Mouse (Mus musculus) hindbrain, embryonic 10.5 days (tissue): ENCODE measurements at regions not wholly inside any gene's neighbourhood (a gene's known extent, or its start where the extent isn't known, plus 50 kb on each side); places are given as distances from the start of the nearest gene placed in this dataset.

Source experiments
- DNase-seq: peaks from one replicate; pipeline ENCODE4 v3.0.0-alpha.2; 2017; ENCODE audit warnings: low spot score
- H3K27ac ChIP-seq: fragments of 300-500 bp; sonication (generic); 2 replicates; pipeline ENCODE4 v1.5.1; 2016; ENCODE audit warnings: mild to moderate bottlenecking, moderate library complexity
- H3K27me3 ChIP-seq: fragments of 300-500 bp; sonication (generic); 2 replicates; pipeline ENCODE4 v1.6.1; 2016; ENCODE audit warnings: mild to moderate bottlenecking; ENCODE audit not compliant: poor library complexity, insufficient read depth, severe bottlenecking
- H3K36me3 ChIP-seq: fragments of 300-500 bp; sonication (generic); 2 replicates; pipeline ENCODE4 v1.6.1; 2016; ENCODE audit warnings: mild to moderate bottlenecking, moderate library complexity
- H3K4me1 ChIP-seq: fragments of 300-500 bp; sonication (generic); replicated peaks from 2 replicates; pipeline ENCODE4 v1.6.1; 2016; ENCODE audit warnings: mild to moderate bottlenecking
- H3K4me3 ChIP-seq: fragments of 300-500 bp; sonication (generic); 2 replicates; pipeline ENCODE4 v1.5.1; 2016; ENCODE audit warnings: mild to moderate bottlenecking, moderate library complexity
- H3K9me3 ChIP-seq: fragments of 300-500 bp; sonication (generic); 2 replicates; pipeline ENCODE4 v1.6.1; 2016; ENCODE audit warnings: mild to moderate bottlenecking, moderate library complexity
- whole genome bisulfite sequencing: fragments of 180-500 bp; shearing (Covaris S2); methylation state at CpG from one replicate; pipeline ENCODE4 v1.1.7; 2016; 5-methylcytosine and 5-hydroxymethylcytosine counted together

- H3K4me1 ChIP-seq = no peaks in the 10 kb centered on the region
- H3K4me3 ChIP-seq = no peak overlapping the region
- no peaks in the 10 kb centered on the region for H3K27me3 ChIP-seq
- DNase-seq = no peak
- no peak overlapping the region for H3K27ac ChIP-seq
- no peaks in the 10 kb centered on the region for H3K36me3 ChIP-seq
- no peaks in the 10 kb centered on the region for H3K9me3 ChIP-seq
- WGBS = 87% methylated on average over 3 of the region's 3 CpGs
Measured at GRCm38 (mm10) chr11:8061573-8061972, 602.8 kb downstream of the Tns3 start.

- H3K27ac ChIP-seq = no peak overlapping the region
- WGBS = 36% methylated on average over 4 of the region's 4 CpGs
- no peaks in the 10 kb centered on the region for H3K36me3 ChIP-seq
- no peak overlapping the region for H3K4me3 ChIP-seq
- H3K9me3 ChIP-seq = no peaks in the 10 kb centered on the region
- DNase-seq = no peak
- no peaks in the 10 kb centered on the region for H3K4me1 ChIP-seq
- H3K27me3 ChIP-seq = no peaks in the 10 kb centered on the region
Measured at GRCm38 (mm10) chr11:8051499-8051898, 612.8 kb downstream of the Tns3 start.

GRCm38 (mm10) chr11:8045086-8045485, 619.2 kb downstream of the Tns3 start:
- Histone ChIP-seq H3K4me3 (no peak overlapping the region), H3K27ac (no peak overlapping the region), H3K36me3 (no peaks in the 10 kb centered on the region), H3K9me3 (no peaks in the 10 kb centered on the region), H3K27me3 (no peaks in the 10 kb centered on the region), H3K4me1 (no peaks in the 10 kb centered on the region)
- DNase-seq = no peak
- 69% methylated on average over 3 of the region's 3 CpGs for WGBS

- no peak for DNase-seq
- 62% methylated on average over 2 of the region's 2 CpGs for WGBS
- Histone ChIP-seq H3K36me3 (no peaks in the 10 kb centered on the region), H3K27ac (no peak overlapping the region), H3K4me1 (no peaks in the 10 kb centered on the region), H3K27me3 (no peaks in the 10 kb centered on the region), H3K4me3 (no peak overlapping the region), H3K9me3 (no peaks in the 10 kb centered on the region)
Measured at GRCm38 (mm10) chr11:8030119-8030518, 634.2 kb downstream of the Tns3 start.

GRCm38 (mm10) chr11:8007801-8008200, 656.5 kb downstream of the Tns3 start:
- Histone ChIP-seq H3K9me3 (no peaks in the 10 kb centered on the region), H3K27ac (no peak overlapping the region), H3K4me3 (no peak overlapping the region), H3K4me1 (no peaks in the 10 kb centered on the region), H3K36me3 (no peaks in the 10 kb centered on the region), H3K27me3 (no peaks in the 10 kb centered on the region)
- WGBS = 86% methylated on average over 1 of the region's 1 CpGs
- no peak for DNase-seq

GRCm38 (mm10) chr11:7981031-7981430, 683.3 kb downstream of the Tns3 start:
- Histone ChIP-seq H3K36me3 (no peaks in the 10 kb centered on the region), H3K9me3 (no peaks in the 10 kb centered on the region), H3K27me3 (no peaks in the 10 kb centered on the region), H3K27ac (no peak overlapping the region), H3K4me1 (no peaks in the 10 kb centered on the region), H3K4me3 (no peak overlapping the region)
- DNase-seq = no peak

- H3K4me3 ChIP-seq = no peak overlapping the region
- H3K27ac ChIP-seq = no peak overlapping the region
- WGBS = 65% methylated on average over 9 of the region's 9 CpGs
- no peaks in the 10 kb centered on the region for H3K9me3 ChIP-seq
- DNase-seq = no peak
- no peaks in the 10 kb centered on the region for H3K36me3 ChIP-seq
- no peaks in the 10 kb centered on the region for H3K4me1 ChIP-seq
- no peaks in the 10 kb centered on the region for H3K27me3 ChIP-seq
Measured at GRCm38 (mm10) chr11:7975845-7976244, 688.5 kb downstream of the Tns3 start.

GRCm38 (mm10) chr11:7949931-7950330, 714.4 kb downstream of the Tns3 start:
- Histone ChIP-seq H3K27ac (no peak overlapping the region), H3K4me1 (no peaks in the 10 kb centered on the region), H3K4me3 (no peak overlapping the region), H3K27me3 (no peaks in the 10 kb centered on the region), H3K9me3 (no peaks in the 10 kb centered on the region), H3K36me3 (no peaks in the 10 kb centered on the region)
- DNase-seq = no peak

GRCm38 (mm10) chr11:7949201-7949875, 715.0 kb downstream of the Tns3 start:
- Histone ChIP-seq H3K4me1 (no peaks in the 10 kb centered on the region), H3K27ac (no peak overlapping the region), H3K9me3 (no peaks in the 10 kb centered on the region), H3K36me3 (no peaks in the 10 kb centered on the region), H3K4me3 (no peak overlapping the region), H3K27me3 (no peaks in the 10 kb centered on the region)
- DNase-seq = no peak
- WGBS = 72% methylated on average over 6 of the region's 6 CpGs

- no peaks in the 10 kb centered on the region for H3K4me1 ChIP-seq
- no peak overlapping the region for H3K27ac ChIP-seq
- H3K36me3 ChIP-seq = no peaks in the 10 kb centered on the region
- 89% methylated on average over 5 of the region's 5 CpGs for WGBS
- no peak for DNase-seq
- no peak overlapping the region for H3K4me3 ChIP-seq
- no peaks in the 10 kb centered on the region for H3K9me3 ChIP-seq
- H3K27me3 ChIP-seq = no peaks in the 10 kb centered on the region
Measured at GRCm38 (mm10) chr11:7944956-7945515, 719.3 kb downstream of the Tns3 start.

GRCm38 (mm10) chr11:7944373-7944772, 720.0 kb downstream of the Tns3 start:
- 93% methylated on average over 4 of the region's 4 CpGs for whole genome bisulfite sequencing
- Histone ChIP-seq H3K4me1 (no peaks in the 10 kb centered on the region), H3K9me3 (no peaks in the 10 kb centered on the region), H3K27me3 (no peaks in the 10 kb centered on the region), H3K27ac (no peak overlapping the region), H3K4me3 (no peak overlapping the region), H3K36me3 (no peaks in the 10 kb centered on the region)
- no peak for DNase-seq

- no peak for DNase-seq
- Histone ChIP-seq H3K36me3 (no peaks in the 10 kb centered on the region), H3K27ac (no peak overlapping the region), H3K4me1 (no peaks in the 10 kb centered on the region), H3K4me3 (no peak overlapping the region), H3K27me3 (no peaks in the 10 kb centered on the region), H3K9me3 (no peaks in the 10 kb centered on the region)
- 77% methylated on average over 3 of the region's 3 CpGs for WGBS
Measured at GRCm38 (mm10) chr11:7933611-7934010, 719.9 kb upstream of the Igfbp3 start.

- Histone ChIP-seq H3K36me3 (no peaks in the 10 kb centered on the region), H3K27ac (no peak overlapping the region), H3K9me3 (peaks cover 2% of the 10 kb centered on the region), H3K4me1 (no peaks in the 10 kb centered on the region), H3K27me3 (no peaks in the 10 kb centered on the region), H3K4me3 (no peak overlapping the region)
- WGBS = 92% methylated on average over 5 of the region's 5 CpGs
- no peak for DNase-seq
Measured at GRCm38 (mm10) chr11:7932638-7933037, 718.9 kb upstream of the Igfbp3 start.
